Mouse (Mus musculus): ENCODE measurements around the gene Cx3cl1. TPM values are rescaled to one million over a fixed set of nuclear protein-coding genes. Genes with fewer than 3 reads are reported as not detected.

The Cx3cl1 gene
- polyA plus RNA-seq, 1 experiment from 2014 or later, result 21.8 TPM

- WGBS, result 98% methylated on average over 5 of the region's 5 CpGs
- H3K36me3 ChIP-seq (ENCODE audit: control insufficient read depth, insufficient read depth, low read length), result peaks cover 76% of the 10 kb centered on the region
- H3K9me3 ChIP-seq (ENCODE audit: control insufficient read depth, low read length), result no peaks in the 10 kb centered on the region
- no peak overlapping the region for H3K4me2 ChIP-seq (ENCODE audit: low read length)
- ATAC-seq (ENCODE audit: low FRiP score, low TSS enrichment), result no peak
- no peaks in the 10 kb centered on the region for H3K4me1 ChIP-seq (ENCODE audit: control insufficient read depth, insufficient read depth, low read length)
- H3K4me3 ChIP-seq (replicated peaks; ENCODE audit: low read depth, low read length), result no peak overlapping the region
- no peaks in the 10 kb centered on the region for H3K27me3 ChIP-seq (ENCODE audit: control insufficient read depth, insufficient read depth, low read length)
- no peak for DNase-seq
- H3K27ac ChIP-seq (replicated peaks; ENCODE audit: low read depth, low read length), result no peak overlapping the region
- H3K9ac ChIP-seq (replicated peaks; ENCODE audit: low read length), result no peak overlapping the region
Measured at GRCm38 (mm10) chr8:94826210-94826609, 54.4 kb downstream of the Cx3cl1 start.

DNA sequence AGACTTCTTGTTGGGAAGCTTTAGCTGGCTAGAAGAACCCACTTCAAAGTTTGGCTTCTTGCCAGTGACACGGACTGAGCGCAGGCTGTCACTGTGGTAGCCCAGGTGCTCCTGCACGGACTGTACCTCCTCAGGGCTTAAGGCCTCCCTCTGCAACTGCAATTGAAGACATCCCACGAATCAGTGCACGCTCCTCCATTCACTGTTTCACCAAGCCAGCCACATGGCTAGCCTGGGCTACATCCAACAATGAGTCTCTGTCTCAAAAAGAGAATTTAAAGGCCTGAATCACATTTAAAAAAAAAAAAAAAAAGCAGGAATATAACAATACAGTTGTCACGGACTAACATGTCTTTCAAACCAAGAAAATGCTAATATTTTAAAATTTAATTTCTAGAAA lies 56.5 kb downstream of the Cx3cl1 start:
- H3K9me3 ChIP-seq (ENCODE audit: control insufficient read depth, low read length), result no peaks in the 10 kb centered on the region
- no peak overlapping the region for H3K4me3 ChIP-seq (replicated peaks; ENCODE audit: low read depth, low read length)
- H3K4me2 ChIP-seq (ENCODE audit: low read length), result no peak overlapping the region
- DNase-seq (no peak), ATAC-seq (ENCODE audit: low FRiP score, low TSS enrichment) (no peak)
- H3K27me3 ChIP-seq (ENCODE audit: control insufficient read depth, insufficient read depth, low read length), result no peaks in the 10 kb centered on the region
- H3K4me1 ChIP-seq (ENCODE audit: control insufficient read depth, insufficient read depth, low read length), result no peaks in the 10 kb centered on the region
- 90% methylated on average over 6 of the region's 6 CpGs for WGBS
- no peak overlapping the region for H3K27ac ChIP-seq (replicated peaks; ENCODE audit: low read depth, low read length)
- H3K9ac ChIP-seq (replicated peaks; ENCODE audit: low read length), result no peak overlapping the region
- peaks cover 70% of the 10 kb centered on the region for H3K36me3 ChIP-seq (ENCODE audit: control insufficient read depth, insufficient read depth, low read length)

Other genes starting within 250 kb of the Cx3cl1 start
- gene Cpne2, start 239.0 kb upstream of the Cx3cl1 start, polyA plus RNA-seq (2014; fragmentation: Nextera tagmentation; extraction: Ambion mirVana), result 11.5 and 14.1 TPM in 2 replicates
- gene Rspry1, start 170.1 kb upstream of the Cx3cl1 start, polyA plus RNA-seq (2014; fragmentation: Nextera tagmentation; extraction: Ambion mirVana), result 46.1 and 54.4 TPM in 2 replicates
- gene Fam192a, start 170.0 kb upstream of the Cx3cl1 start, polyA plus RNA-seq (2014; fragmentation: Nextera tagmentation; extraction: Ambion mirVana), result 71.9 and 91.9 TPM in 2 replicates
- 83.0 and 99.4 TPM in 2 replicates for gene Arl2bp, start 105.4 kb upstream of the Cx3cl1 start, polyA plus RNA-seq (2014; fragmentation: Nextera tagmentation; extraction: Ambion mirVana)
- gene Pllp, start 75.7 kb upstream of the Cx3cl1 start, polyA plus RNA-seq (2014; fragmentation: Nextera tagmentation; extraction: Ambion mirVana), result 0.82 and 1.3 TPM in 2 replicates
- gene Ccl22, start 26.4 kb upstream of the Cx3cl1 start, polyA plus RNA-seq (2014; fragmentation: Nextera tagmentation; extraction: Ambion mirVana), result 0.67 TPM in 1 of 2 replicates, not detected in the other
- gene Ccl17, start 38.4 kb downstream of the Cx3cl1 start, polyA plus RNA-seq (2014; fragmentation: Nextera tagmentation; extraction: Ambion mirVana), result 0.81 TPM in 1 of 2 replicates, not detected in the other
- 54.9 and 56.0 TPM in 2 replicates for gene Coq9, start 66.3 kb downstream of the Cx3cl1 start, polyA plus RNA-seq (2014; fragmentation: Nextera tagmentation; extraction: Ambion mirVana)
- 166 and 200 TPM in 2 replicates for gene Ciapin1, start 66.3 kb downstream of the Cx3cl1 start, polyA plus RNA-seq (2014; fragmentation: Nextera tagmentation; extraction: Ambion mirVana)
- gene Polr2c, start 85.4 kb downstream of the Cx3cl1 start, polyA plus RNA-seq (2014; fragmentation: Nextera tagmentation; extraction: Ambion mirVana), result 117 and 127 TPM in 2 replicates
- 65.0 and 77.9 TPM in 2 replicates for gene Dok4, start 104.3 kb downstream of the Cx3cl1 start, polyA plus RNA-seq (2014; fragmentation: Nextera tagmentation; extraction: Ambion mirVana)
- gene Ccdc102a, start 146.1 kb downstream of the Cx3cl1 start, polyA plus RNA-seq (2014; fragmentation: Nextera tagmentation; extraction: Ambion mirVana), result 3.6 and 5.2 TPM in 2 replicates
- gene Adgrg5, start 151.7 kb downstream of the Cx3cl1 start, polyA plus RNA-seq (2014; fragmentation: Nextera tagmentation; extraction: Ambion mirVana), result 0.12 TPM in 1 of 2 replicates, not detected in the other
- gene Adgrg1, start 202.7 kb downstream of the Cx3cl1 start, polyA plus RNA-seq (2014; fragmentation: Nextera tagmentation; extraction: Ambion mirVana), result 112 and 165 TPM in 2 replicates
- 0.24 and 1.3 TPM in 2 replicates for gene Adgrg3, start 245.7 kb downstream of the Cx3cl1 start, polyA plus RNA-seq (2014; fragmentation: Nextera tagmentation; extraction: Ambion mirVana)